Mouse (Mus musculus): ENCODE results near the gene Ap3s2.

The Ap3s2 gene

DNA sequence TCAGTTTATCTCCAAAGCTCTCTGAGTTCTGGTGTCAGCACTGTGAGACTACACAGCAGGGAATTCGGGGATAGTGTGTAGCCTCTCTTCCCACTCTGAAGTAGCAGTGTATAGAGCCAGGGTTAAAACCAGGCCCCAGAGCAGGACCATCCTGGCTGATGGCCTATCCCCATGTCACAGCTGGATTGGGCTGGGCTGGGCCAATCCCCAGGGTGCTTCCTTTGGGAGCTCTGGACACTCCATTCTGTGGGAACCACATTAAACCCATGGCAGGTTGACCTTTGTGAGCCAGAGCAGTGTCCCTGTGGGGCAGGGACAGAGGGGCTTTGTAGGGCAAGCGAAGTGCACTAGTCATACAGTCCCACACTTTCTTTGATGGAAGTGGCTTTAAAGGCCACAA, 74.1 kb downstream of the Ap3s2 start:
- no peak for DNase-seq (ENCODE audit: low read depth, low spot score)

DNA sequence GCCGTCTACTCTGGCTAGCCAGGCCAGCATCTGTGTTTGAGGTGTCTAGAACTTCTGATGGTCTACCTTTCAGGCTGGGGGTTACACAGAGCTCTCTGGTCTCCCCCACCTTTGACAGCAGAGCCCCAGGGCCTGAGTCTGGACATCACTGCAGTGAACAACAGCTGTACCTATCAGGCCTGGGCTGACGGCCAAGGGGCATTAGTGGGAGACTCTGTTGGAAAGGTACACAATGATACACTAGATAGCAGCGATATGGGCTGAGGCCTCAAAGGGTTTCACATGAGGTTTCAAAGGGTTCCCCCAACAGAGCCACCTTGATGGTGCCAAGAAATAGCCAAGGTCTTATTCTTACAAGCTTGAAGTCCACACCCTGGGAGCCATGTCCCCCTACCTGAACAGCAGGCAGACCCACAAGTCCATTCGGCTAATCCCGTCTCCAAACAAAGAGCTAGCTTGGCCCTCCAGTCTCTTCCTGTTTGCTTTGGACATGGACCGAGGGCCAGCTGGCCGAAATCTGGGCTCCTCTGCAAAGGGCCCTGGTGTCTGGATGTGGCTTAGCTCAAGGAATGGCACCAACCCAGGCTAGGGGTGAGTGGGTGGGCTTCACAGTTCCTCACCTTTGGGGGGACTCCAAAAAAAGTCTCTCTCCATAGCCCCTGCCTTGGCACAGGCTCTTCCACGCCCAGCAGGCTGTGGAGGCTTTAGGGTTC, 76.2 kb downstream of the Ap3s2 start:
- DNase-seq (ENCODE audit: low read depth, low spot score) = no peak

DNA sequence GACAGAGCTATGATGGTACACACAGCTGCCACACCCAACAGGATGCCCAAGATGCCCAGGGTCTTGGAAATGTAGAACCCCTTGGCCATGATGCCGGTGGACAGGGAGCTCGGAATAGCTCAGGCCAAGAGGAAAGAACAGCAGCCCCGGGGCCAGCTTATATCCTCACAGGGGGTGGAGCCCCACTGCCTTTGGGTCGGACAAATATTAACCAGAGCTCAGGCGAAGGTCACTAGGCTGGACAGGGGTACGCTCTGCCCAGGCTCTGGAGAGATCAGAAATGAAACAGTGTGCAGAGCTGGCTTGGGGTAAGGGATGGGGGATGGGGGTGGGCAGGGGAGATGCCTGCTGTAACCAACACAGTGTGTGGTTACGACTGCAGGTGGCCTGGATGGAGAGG, 78.3 kb downstream of the Ap3s2 start:
- no peak for DNase-seq (ENCODE audit: low read depth, low spot score)

GRCm38 (mm10) chr7:79837247-79837646, 83.2 kb downstream of the Ap3s2 start:
- no peak for DNase-seq (ENCODE audit: low read depth, low spot score)

DNA sequence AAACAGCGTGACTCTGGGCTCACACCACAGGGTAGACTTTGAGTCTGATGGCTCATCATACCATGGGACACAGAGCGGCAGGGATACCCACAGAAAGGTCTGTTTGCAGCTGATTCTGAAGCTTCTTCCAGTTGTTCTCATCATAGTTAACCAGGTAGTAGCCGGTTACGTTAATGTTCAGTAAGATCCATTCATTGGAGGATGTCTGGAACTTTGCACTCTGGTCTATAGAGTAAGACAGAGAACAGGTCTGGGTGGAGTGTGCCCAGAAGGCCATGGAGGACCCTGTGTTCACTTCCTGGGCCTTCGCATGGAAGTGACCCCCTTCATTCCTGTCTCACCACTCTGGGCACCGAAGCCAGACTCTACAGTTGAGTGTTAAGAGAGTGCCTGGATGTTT, 85.3 kb downstream of the Ap3s2 start:
- no peak for DNase-seq (ENCODE audit: low read depth, low spot score)

DNA sequence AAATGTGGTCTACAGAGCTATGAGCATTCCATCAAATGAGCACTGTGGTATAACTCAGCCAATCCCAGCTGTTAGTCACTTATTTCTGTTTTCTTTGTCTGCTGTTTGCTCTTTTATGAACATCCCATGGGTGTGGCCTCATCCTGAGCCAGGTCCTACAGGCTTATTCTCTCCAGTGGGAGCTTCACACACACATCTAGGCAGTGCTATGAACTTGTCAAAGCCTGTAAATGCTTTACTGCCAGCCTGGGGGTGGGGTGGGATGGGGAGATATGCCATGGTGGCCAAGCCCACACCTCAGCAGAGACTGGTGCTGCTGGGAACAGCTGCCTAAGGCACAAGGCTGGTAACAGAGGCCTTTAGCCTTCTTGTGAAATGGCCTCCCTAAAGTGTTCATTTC, 87.5 kb downstream of the Ap3s2 start:
- DNase-seq (ENCODE audit: low read depth, low spot score) = no peak

- no peak for DNase-seq (ENCODE audit: low read depth, low spot score)
Measured at GRCm38 (mm10) chr7:79831585-79831984, 88.9 kb downstream of the Ap3s2 start.

- no peak for DNase-seq (ENCODE audit: low read depth, low spot score)
Measured at GRCm38 (mm10) chr7:79831145-79831544, 89.3 kb downstream of the Ap3s2 start.

DNA sequence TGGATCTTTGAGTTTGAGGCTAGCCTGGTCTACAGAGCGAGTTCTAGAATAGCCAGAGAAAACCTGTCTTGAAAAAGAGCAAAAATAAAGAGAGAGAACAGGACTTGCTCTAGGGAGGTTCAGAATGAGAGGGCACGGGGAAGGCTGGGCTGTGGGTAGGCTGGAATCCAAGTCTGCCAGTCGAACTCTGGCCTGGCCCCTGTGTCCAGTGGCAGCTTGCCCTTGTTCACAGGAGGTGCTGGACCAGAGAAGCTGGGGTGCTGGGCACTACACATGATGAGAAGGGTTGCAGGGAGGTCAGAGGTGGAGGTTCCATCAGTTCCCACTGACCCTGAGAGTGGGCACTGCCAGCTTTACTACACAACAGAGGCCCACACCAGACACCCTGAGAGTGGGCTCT, 92.1 kb downstream of the Ap3s2 start:
- DNase-seq (ENCODE audit: low read depth, low spot score) = no peak
